25 mouse cellular contexts compared by ENCODE assay signal in the genomic region with DNA sequence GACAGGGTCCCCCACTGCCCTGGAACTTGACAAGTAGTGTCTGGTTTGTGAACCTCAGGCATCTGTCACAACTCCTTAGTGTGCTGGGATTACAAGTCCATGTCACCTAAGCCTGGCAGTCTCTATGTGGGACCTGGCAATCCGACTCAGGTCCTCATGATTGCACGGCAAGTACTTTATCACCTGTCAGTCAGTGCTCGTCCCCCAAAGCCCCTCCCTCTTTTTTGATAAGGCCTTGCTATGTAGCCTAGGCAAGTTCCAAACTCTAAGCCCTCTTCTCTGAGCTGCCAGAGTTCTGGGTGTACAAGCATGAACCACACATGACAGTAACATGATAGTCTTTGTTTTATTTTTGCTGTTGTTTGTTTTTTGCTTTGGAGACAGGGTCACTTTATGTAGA.
DNase-seq lines count a peak whose midpoint lies in the region; ATAC-seq and TF ChIP-seq lines count a peak whose summit lies in the region.
"Had no signal": no experiment of that assay in that cellular context is flagged by ENCODE, and none has a peak within 500 bp of the region (broad histone marks: within the 10 kb centered on the region; RNA-seq: fewer than 3 reads in every experiment).

No protein-coding gene starts in this region.

- no peak overlapping the region for H3K27ac ChIP-seq in liver, embryonic 12.5 days
- no peak overlapping the region for H3K27ac ChIP-seq in liver, postnatal 0 days (ENCODE audit: low read depth)
- H3K27ac ChIP-seq in liver, embryonic 13.5 days: no peak overlapping the region
- H3K27ac ChIP-seq: embryonic facial prominence, embryonic 13.5 days; embryonic facial prominence, embryonic 15.5 days; forebrain, embryonic 10.5 days; forebrain, embryonic 12.5 days had no signal

- DNase-seq in liver, postnatal 0 days: no peak
- no peak for DNase-seq in liver, embryonic 13.5 days
- DNase-seq in adrenal gland, postnatal 10 days: no peak
- no peak for DNase-seq in kidney, adult 18-20 months
- DNase-seq: adrenal gland, adult 8-10 months; adrenal gland, postnatal 25 days; cerebellum, adult 11 months; cerebellum, adult 18-20 months; cerebellum, adult 8-10 months; cerebellum, adult 9-11 months; cerebellum, postnatal 14 days; cerebellum, postnatal 36 days; embryo, embryonic 11 days had no signal

- peak; percentile 58; the same call in 1 of the 2 replicates for ATAC-seq in liver, embryonic 12.5 days
- ATAC-seq in liver, postnatal 0 days: no peak
- ATAC-seq in liver, embryonic 13.5 days (ENCODE audit: low read depth): peak; percentile 62
- peak; percentile 30; the same call in 1 of the 2 replicates for ATAC-seq in megakaryocyte progenitor cell, adult 5-6 weeks (replicated peaks; ENCODE audit: poor library complexity)
- no peak for ATAC-seq in monocyte, adult 5-6 weeks (replicated peaks; ENCODE audit: insufficient number of reproducible peaks, low FRiP score, low TSS enrichment, poor library complexity, severe bottlenecking)
- ATAC-seq: activated CD4-positive, CD25-positive, alpha-beta regulatory T cell, adult 4 months; forebrain, embryonic 14.5 days; forebrain, embryonic 16.5 days; Patski had no signal

- no peak for TF ChIP-seq EP300 in liver, postnatal 0 days (IDR thresholded peaks at IDR 0.05; ENCODE audit: low read depth)

- H3K4me2 ChIP-seq in liver, embryonic 12.5 days: no peak overlapping the region
- H3K4me2 ChIP-seq in liver, postnatal 0 days (ENCODE audit: low read depth, low read length): no peak overlapping the region
- no peak overlapping the region for H3K4me2 ChIP-seq in liver, embryonic 13.5 days
- H3K4me2 ChIP-seq: embryonic facial prominence, embryonic 13.5 days; embryonic facial prominence, embryonic 15.5 days; forebrain, embryonic 12.5 days had no signal

- no peaks in the 10 kb centered on the region for H3K36me3 ChIP-seq in liver, embryonic 12.5 days
- H3K36me3 ChIP-seq in liver, postnatal 0 days (replicated peaks; ENCODE audit: insufficient read depth, low read length): no peaks in the 10 kb centered on the region
- H3K36me3 ChIP-seq in liver, embryonic 13.5 days: no peaks in the 10 kb centered on the region
- H3K36me3 ChIP-seq: embryonic facial prominence, embryonic 13.5 days; embryonic facial prominence, embryonic 15.5 days; forebrain, embryonic 10.5 days; forebrain, embryonic 12.5 days had no signal

- H3K9me3 ChIP-seq in liver, embryonic 12.5 days (replicated peaks): no peaks in the 10 kb centered on the region
- H3K9me3 ChIP-seq in liver, postnatal 0 days (ENCODE audit: low read length): no peaks in the 10 kb centered on the region
- no peaks in the 10 kb centered on the region for H3K9me3 ChIP-seq in liver, embryonic 13.5 days (replicated peaks)
- H3K9me3 ChIP-seq: embryonic facial prominence, embryonic 13.5 days; embryonic facial prominence, embryonic 15.5 days; forebrain, embryonic 10.5 days; forebrain, embryonic 12.5 days had no signal

- H3K9ac ChIP-seq in liver, embryonic 12.5 days: no peak overlapping the region; the same call in 1 of the 2 replicates
- H3K9ac ChIP-seq in liver, postnatal 0 days (replicated peaks): no peak overlapping the region
- H3K9ac ChIP-seq in liver, embryonic 13.5 days: no peak overlapping the region
- H3K9ac ChIP-seq: embryonic facial prominence, embryonic 13.5 days; embryonic facial prominence, embryonic 15.5 days; forebrain, embryonic 12.5 days had no signal

- 14% methylated on average over 3 of the region's 3 CpGs for WGBS in liver, embryonic 12.5 days (ENCODE audit: insufficient replicate concordance)
- WGBS in liver, postnatal 0 days (ENCODE audit: insufficient replicate concordance): 28% methylated on average over 3 of the region's 3 CpGs
- WGBS in liver, embryonic 13.5 days (ENCODE audit: insufficient replicate concordance): 9% methylated on average over 3 of the region's 3 CpGs

- no peak for TF ChIP-seq CTCF in liver, postnatal 0 days (IDR thresholded peaks at IDR 0.05; ENCODE audit: low read depth)

- H3K4me1 ChIP-seq in liver, embryonic 12.5 days: peaks cover 39% of the 10 kb centered on the region
- H3K4me1 ChIP-seq in liver, postnatal 0 days (ENCODE audit: insufficient read depth): no peaks in the 10 kb centered on the region
- H3K4me1 ChIP-seq in liver, embryonic 13.5 days (replicated peaks): peaks cover 39% of the 10 kb centered on the region

- no peaks in the 10 kb centered on the region for H3K27me3 ChIP-seq in liver, embryonic 12.5 days (replicated peaks)
- H3K27me3 ChIP-seq in liver, postnatal 0 days (ENCODE audit: insufficient read depth, low read length): no peaks in the 10 kb centered on the region
- no peaks in the 10 kb centered on the region for H3K27me3 ChIP-seq in liver, embryonic 13.5 days
- H3K27me3 ChIP-seq: embryonic facial prominence, embryonic 13.5 days; embryonic facial prominence, embryonic 15.5 days; forebrain, embryonic 12.5 days; Patski had no signal

- no peak overlapping the region for H3K4me3 ChIP-seq in liver, embryonic 12.5 days
- no peak overlapping the region for H3K4me3 ChIP-seq in liver, postnatal 0 days (ENCODE audit: low read depth, low read length)
- H3K4me3 ChIP-seq in liver, embryonic 13.5 days (replicated peaks): no peak overlapping the region
- H3K4me3 ChIP-seq: embryonic facial prominence, embryonic 13.5 days; embryonic facial prominence, embryonic 15.5 days; erythroblast, embryonic 14.5 days; forebrain, embryonic 10.5 days; forebrain, embryonic 12.5 days had no signal

Comparison
In these comparisons a context has a peak if more than half of its experiments do, and no peak if none do; other contexts are left out.
1. ATAC-seq: peak in liver, embryonic 12.5 days (single experiment), liver, embryonic 13.5 days (single experiment) and megakaryocyte progenitor cell, adult 5-6 weeks (single experiment); none in liver, postnatal 0 days (single experiment) and monocyte, adult 5-6 weeks (single experiment).